Mouse (Mus musculus) neural tube, embryonic 13.5 days (tissue): Measurements from ENCODE around the gene Phf21a. TPM values are rescaled to one million over a fixed set of nuclear protein-coding genes. Genes with fewer than 3 reads are reported as not detected.

Experiments used
- ATAC-seq: fragments of 200-750 bp; cut with Nextera tagmentation; 2 replicates; pipeline ENCODE4 v1.8.0; 2017; ENCODE audit warnings: low read depth, mild to moderate bottlenecking, moderate TSS enrichment, moderate library complexity
- H3K27ac ChIP-seq: fragments of 300-500 bp; sonication (generic); replicated peaks from 2 replicates; pipeline ENCODE4 v1.5.1; 2015; ENCODE audit warnings: moderate library complexity, mild to moderate bottlenecking, inconsistent platforms
- H3K27me3 ChIP-seq: fragments of 300-500 bp; sonication (generic); 2 replicates; pipeline ENCODE4 v1.6.1; 2015; ENCODE audit warnings: mild to moderate bottlenecking, inconsistent platforms
- H3K36me3 ChIP-seq: fragments of 300-500 bp; sonication (generic); 2 replicates; pipeline ENCODE4 v1.6.1; 2015; ENCODE audit warnings: mild to moderate bottlenecking, inconsistent platforms
- H3K4me1 ChIP-seq: fragments of 300-500 bp; sonication (generic); replicated peaks from 2 replicates; pipeline ENCODE4 v1.6.1; 2015; ENCODE audit warnings: inconsistent platforms
- H3K4me2 ChIP-seq: fragments of 300-500 bp; sonication (generic); 2 replicates; pipeline ENCODE4 v1.6.1; 2015; ENCODE audit warnings: inconsistent platforms, mild to moderate bottlenecking, moderate library complexity
- H3K4me3 ChIP-seq: fragments of 300-500 bp; sonication (generic); 2 replicates; pipeline ENCODE4 v1.5.1; 2015; ENCODE audit warnings: mild to moderate bottlenecking, inconsistent platforms
- H3K9ac ChIP-seq: fragments of 300-500 bp; sonication (generic); 2 replicates; pipeline ENCODE4 v1.6.1; 2015; ENCODE audit warnings: moderate library complexity, mild to moderate bottlenecking, inconsistent platforms
- H3K9me3 ChIP-seq: fragments of 300-500 bp; sonication (generic); 2 replicates; pipeline ENCODE4 v1.6.1; 2016; ENCODE audit warnings: inconsistent platforms
- WGBS: fragments of 180-500 bp; shearing (Covaris S2); methylation state at CpG from one replicate; pipeline ENCODE4 v1.1.7; 2015; 5-methylcytosine and 5-hydroxymethylcytosine counted together
- polyA plus RNA-seq: library from polyadenylated mRNA; unstranded; fragments of >200 nt; fragmentation: Nextera tagmentation; extraction: Ambion mirVana; gene quantifications from 2 replicates; pipeline ENCODE4 v1.2.1, GENCODE M21; 2015

Phf21a gene
- polyA plus RNA-seq, 1 experiment from 2014 or later = 38.5 TPM

- H3K9ac ChIP-seq = peak overlapping the region; percentile 93
- peaks cover 49% of the 10 kb centered on the region for H3K4me1 ChIP-seq
- WGBS = under 1% methylated on average over 46 of the region's 47 CpGs
- H3K9me3 ChIP-seq = no peaks in the 10 kb centered on the region
- peak; percentile 38 for ATAC-seq
- H3K4me3 ChIP-seq = peak overlapping the region; percentile 78
- no peaks in the 10 kb centered on the region for H3K27me3 ChIP-seq
- peak overlapping the region; percentile 100 for H3K27ac ChIP-seq
- peak overlapping the region; percentile 71 for H3K4me2 ChIP-seq
- no peaks in the 10 kb centered on the region for H3K36me3 ChIP-seq
Observed at GRCm38 (mm10) chr2:92185062-92185765, 92.3 kb downstream of the Phf21a start.

GRCm38 (mm10) chr2:92185766-92186450 lies 93.0 kb downstream of the Phf21a start:
- no peaks in the 10 kb centered on the region for H3K9me3 ChIP-seq
- ATAC-seq = no peak
- H3K9ac ChIP-seq = peak overlapping the region; percentile 93
- H3K27me3 ChIP-seq = no peaks in the 10 kb centered on the region
- peak overlapping the region; percentile 78 for H3K4me3 ChIP-seq
- peaks cover 49% of the 10 kb centered on the region for H3K4me1 ChIP-seq
- peak overlapping the region; percentile 71 for H3K4me2 ChIP-seq
- H3K36me3 ChIP-seq = no peaks in the 10 kb centered on the region
- WGBS = 6% methylated on average over 11 of the region's 11 CpGs
- peak overlapping the region; percentile 100 for H3K27ac ChIP-seq

- H3K4me3 ChIP-seq = peak overlapping the region; percentile 78; the same call in 1 of the 2 replicates
- no peak overlapping the region for H3K27ac ChIP-seq
- H3K4me1 ChIP-seq = peaks cover 47% of the 10 kb centered on the region
- peak overlapping the region; percentile 71 for H3K4me2 ChIP-seq
- no peaks in the 10 kb centered on the region for H3K36me3 ChIP-seq
- 29% methylated on average over 6 of the region's 6 CpGs for WGBS
- H3K9me3 ChIP-seq = no peaks in the 10 kb centered on the region
- no peaks in the 10 kb centered on the region for H3K27me3 ChIP-seq
- no peak overlapping the region for H3K9ac ChIP-seq
- no peak for ATAC-seq
Observed at GRCm38 (mm10) chr2:92187061-92187460, 94.1 kb downstream of the Phf21a start.

- 73% methylated on average over 3 of the region's 3 CpGs for WGBS
Observed at GRCm38 (mm10) chr2:92188744-92189143, 95.8 kb downstream of the Phf21a start.

GRCm38 (mm10) chr2:92190960-92191359 lies 98.0 kb downstream of the Phf21a start:
- Histone ChIP-seq H3K27ac (no peak overlapping the region), H3K27me3 (no peaks in the 10 kb centered on the region), H3K9me3 (no peaks in the 10 kb centered on the region), H3K4me2 (no peak overlapping the region), H3K4me3 (no peak overlapping the region), H3K4me1 (peaks cover 40% of the 10 kb centered on the region), H3K9ac (no peak overlapping the region), H3K36me3 (no peaks in the 10 kb centered on the region)
- no peak for ATAC-seq
- WGBS = 80% methylated on average over 5 of the region's 5 CpGs

More at GRCm38 (mm10) chr2:92188744-92189143, 95.8 kb downstream of the Phf21a start:
- Histone ChIP-seq H3K36me3 (no peaks in the 10 kb centered on the region), H3K4me2 (peak overlapping the region; percentile 71), H3K9me3 (no peaks in the 10 kb centered on the region), H3K9ac (no peak overlapping the region), H3K27me3 (no peaks in the 10 kb centered on the region), H3K4me1 (peaks cover 44% of the 10 kb centered on the region), H3K4me3 (no peak overlapping the region), H3K27ac (no peak overlapping the region)
- no peak for ATAC-seq

GRCm38 (mm10) chr2:92191826-92192581 lies 99.1 kb downstream of the Phf21a start:
- no peak overlapping the region for H3K4me3 ChIP-seq
- H3K36me3 ChIP-seq = no peaks in the 10 kb centered on the region
- no peak for ATAC-seq
- H3K4me2 ChIP-seq = no peak overlapping the region
- no peaks in the 10 kb centered on the region for H3K9me3 ChIP-seq
- H3K27ac ChIP-seq = no peak overlapping the region
- H3K9ac ChIP-seq = no peak overlapping the region
- WGBS = 80% methylated on average over 5 of the region's 5 CpGs
- H3K4me1 ChIP-seq = peaks cover 29% of the 10 kb centered on the region
- no peaks in the 10 kb centered on the region for H3K27me3 ChIP-seq

GRCm38 (mm10) chr2:92198126-92198525 lies 105.2 kb downstream of the Phf21a start:
- Histone ChIP-seq H3K27ac (peak overlapping the region; percentile 14), H3K9ac (0 out of 2 replicates have a peak overlapping the region, but pooled peaks have one; percentile 9), H3K4me2 (no peak overlapping the region), H3K4me3 (no peak overlapping the region), H3K36me3 (no peaks in the 10 kb centered on the region), H3K4me1 (peaks cover 30% of the 10 kb centered on the region), H3K9me3 (no peaks in the 10 kb centered on the region), H3K27me3 (no peaks in the 10 kb centered on the region)
- WGBS = 47% methylated on average over 6 of the region's 6 CpGs
- no peak for ATAC-seq

GRCm38 (mm10) chr2:92198747-92199146 lies 105.8 kb downstream of the Phf21a start:
- Histone ChIP-seq H3K4me1 (peaks cover 30% of the 10 kb centered on the region), H3K36me3 (no peaks in the 10 kb centered on the region), H3K4me3 (no peak overlapping the region), H3K27me3 (no peaks in the 10 kb centered on the region), H3K9ac (no peak overlapping the region), H3K4me2 (no peak overlapping the region), H3K27ac (peak overlapping the region; percentile 14; the same call in 1 of the 2 replicates), H3K9me3 (no peaks in the 10 kb centered on the region)
- no peak for ATAC-seq
- 64% methylated on average over 7 of the region's 7 CpGs for WGBS

- peaks cover 38% of the 10 kb centered on the region for H3K4me1 ChIP-seq
- no peak overlapping the region for H3K4me2 ChIP-seq
- H3K9ac ChIP-seq = no peak overlapping the region
- H3K27me3 ChIP-seq = no peaks in the 10 kb centered on the region
- 70% methylated on average over 10 of the region's 10 CpGs for WGBS
- H3K4me3 ChIP-seq = no peak overlapping the region
- H3K36me3 ChIP-seq = no peaks in the 10 kb centered on the region
- no peaks in the 10 kb centered on the region for H3K9me3 ChIP-seq
- peak; percentile 24; the same call in 1 of the 2 replicates for ATAC-seq
- no peak overlapping the region for H3K27ac ChIP-seq
Observed at GRCm38 (mm10) chr2:92199562-92200286, 106.8 kb downstream of the Phf21a start.

DNA sequence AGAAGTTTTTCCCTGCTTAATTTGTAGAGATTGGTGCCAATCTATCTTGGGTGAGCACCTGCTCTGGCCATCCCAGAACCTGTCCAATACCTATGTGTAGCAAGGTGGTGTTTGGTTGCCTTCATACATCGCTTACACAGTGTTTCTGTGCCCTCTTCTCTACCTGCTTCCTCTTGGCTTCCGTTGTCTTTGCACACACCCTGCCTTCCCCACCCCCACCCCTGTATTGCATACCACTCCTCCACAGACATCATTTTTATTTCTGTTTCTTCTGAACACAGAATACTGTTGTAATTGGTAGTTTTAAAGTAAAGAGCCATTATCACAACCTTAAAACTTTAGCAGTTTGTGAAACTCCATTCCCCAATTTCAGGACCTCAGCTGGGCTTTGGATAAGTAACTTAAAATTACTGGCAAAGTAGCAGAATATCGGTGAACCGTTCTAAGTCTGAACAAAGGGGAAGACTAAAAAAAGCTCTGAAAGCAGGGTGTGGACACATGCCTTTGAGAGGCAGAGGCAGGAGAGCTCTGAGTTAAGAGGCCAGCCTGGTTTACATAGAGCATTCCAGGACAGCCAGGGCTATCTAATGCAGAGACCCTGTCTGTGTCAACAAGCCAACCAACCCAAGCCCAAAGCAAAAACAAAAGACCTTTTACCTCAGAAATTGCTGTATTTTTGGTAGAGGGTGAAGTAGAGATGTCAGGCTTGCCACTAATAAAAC lies 109.6 kb downstream of the Phf21a start:
- H3K9me3 ChIP-seq = no peaks in the 10 kb centered on the region
- H3K27me3 ChIP-seq = no peaks in the 10 kb centered on the region
- H3K4me3 ChIP-seq = no peak overlapping the region
- H3K4me2 ChIP-seq = no peak overlapping the region
- H3K4me1 ChIP-seq = peaks cover 51% of the 10 kb centered on the region
- no peak for ATAC-seq
- 77% methylated on average over 4 of the region's 4 CpGs for WGBS
- H3K36me3 ChIP-seq = no peaks in the 10 kb centered on the region
- no peak overlapping the region for H3K27ac ChIP-seq
- H3K9ac ChIP-seq = no peak overlapping the region

DNA sequence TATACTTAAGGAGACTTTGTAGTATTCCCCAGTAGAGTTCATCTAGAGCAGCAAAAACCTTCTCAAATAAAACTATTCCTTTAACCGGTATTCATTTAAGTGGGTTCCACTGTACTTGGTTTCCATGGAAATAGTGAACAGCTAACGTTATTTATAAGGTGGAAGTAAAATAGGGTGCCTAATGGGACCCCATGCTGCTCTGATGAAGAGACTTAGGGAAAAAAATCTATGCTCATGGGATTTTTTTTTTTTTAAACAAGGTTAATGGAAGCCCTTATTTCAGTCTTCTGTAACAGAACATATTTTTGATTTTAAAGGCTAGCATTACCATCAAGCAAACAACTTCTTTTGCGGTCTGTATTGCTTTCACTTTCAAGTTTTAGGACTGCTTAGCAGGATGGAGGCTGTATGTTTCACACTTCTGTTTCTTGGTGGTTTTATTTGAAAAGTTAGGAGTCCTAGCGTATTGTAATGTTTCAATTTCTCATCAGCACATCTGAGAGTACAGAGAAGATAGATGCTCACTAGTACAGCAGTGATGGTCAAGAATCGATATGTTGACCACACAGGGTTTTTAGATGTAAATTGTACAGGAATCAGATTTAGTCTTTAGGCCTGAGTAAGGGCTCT lies 112.2 kb downstream of the Phf21a start:
- no peak for ATAC-seq
- no peaks in the 10 kb centered on the region for H3K27me3 ChIP-seq
- WGBS = 63% methylated on average over 5 of the region's 5 CpGs

More for the DNA sequence above, 112.2 kb downstream of the Phf21a start:
- Histone ChIP-seq H3K27ac (no peak overlapping the region), H3K4me2 (no peak overlapping the region), H3K9me3 (no peaks in the 10 kb centered on the region), H3K36me3 (no peaks in the 10 kb centered on the region), H3K4me3 (no peak overlapping the region), H3K4me1 (peaks cover 29% of the 10 kb centered on the region), H3K9ac (no peak overlapping the region)
